Mouse (Mus musculus): Measurements from ENCODE around the gene Gpr155.
A peak's percentile ranks its signal among the peaks of the same experiment; 100 is the strongest.

DNA sequence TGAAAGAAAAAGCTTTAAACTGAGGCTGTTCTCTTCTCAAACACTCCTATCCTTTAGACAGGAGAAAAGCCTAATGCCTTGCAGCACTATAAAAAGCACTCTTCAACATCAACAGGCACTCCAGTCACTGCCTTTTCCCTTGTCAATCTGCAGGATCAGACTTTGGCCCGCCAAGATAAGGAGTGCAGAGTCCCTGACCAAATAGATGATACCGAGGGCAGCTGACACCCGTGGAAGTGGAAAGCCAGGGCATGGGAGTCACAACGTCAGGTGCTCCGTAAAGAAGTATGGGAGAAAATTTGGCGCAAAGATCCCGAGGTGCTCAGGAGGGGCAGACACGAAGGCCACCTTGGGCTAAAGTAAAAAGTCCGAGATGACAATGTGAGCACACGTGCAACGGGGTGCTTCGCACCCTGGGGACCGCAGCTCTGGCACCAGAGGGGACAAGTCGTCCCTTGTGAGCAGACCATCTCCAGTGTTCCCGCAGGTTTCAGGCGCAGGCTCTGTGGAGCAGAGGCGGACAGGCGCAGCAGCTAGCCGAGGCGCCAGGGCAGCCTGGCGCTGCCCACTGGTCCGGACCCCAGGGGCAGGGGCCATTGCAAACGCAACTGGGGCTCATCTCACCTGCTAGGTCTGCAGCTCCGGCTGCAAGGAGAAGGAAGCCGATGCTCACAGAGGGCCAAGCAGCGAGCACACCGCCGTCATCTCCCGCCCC lies 574 bp downstream of the Gpr155 start:
- peak; percentile 47; the same call in 1 of the 2 replicates for TF ChIP-seq POLR2A (IDR thresholded peaks at IDR 0.05; ENCODE audit: extremely low read depth, insufficient read depth, low read length)
- TF ChIP-seq CTCF (IDR thresholded peaks at IDR 0.05; ENCODE audit: low read depth, low read length): no peak
